Mouse (Mus musculus): Measurements from ENCODE around the gene Camkk2. TPM values are rescaled to one million over a fixed set of nuclear protein-coding genes. Genes with fewer than 3 reads are reported as not detected.
A peak's percentile ranks its signal among the peaks of the same experiment; 100 is the strongest.

Gene Camkk2
- polyA plus RNA-seq (2015; fragmentation: Nextera tagmentation; extraction: Ambion mirVana) = 38.9 and 43.1 TPM in 2 replicates

GRCm38 (mm10) chr5:122779277-122779834 lies at the start of gene Camkk2:
Camkk2 (minus strand) TSS chr5:122779409.
- Histone ChIP-seq H3K4me1 (replicated peaks; ENCODE audit: insufficient read depth, low read length) (0 out of 2 replicates have a peak, but pooled peaks cover 4% of the 10 kb centered on the region), H3K36me3 (ENCODE audit: insufficient read depth, low read length) (no peaks in the 10 kb centered on the region), H3K27me3 (ENCODE audit: insufficient read depth, low read length) (no peaks in the 10 kb centered on the region), H3K9ac (ENCODE audit: low read depth, low read length) (peak within 1 kb of the TSS; percentile 85), H3K27ac (peak within 1 kb of the TSS; percentile 80), H3K4me2 (ENCODE audit: low read length) (peak within 1 kb of the TSS; percentile 94), H3K4me3 (replicated peaks; ENCODE audit: low read depth, low read length) (peak within 1 kb of the TSS; percentile 82), H3K9me3 (replicated peaks; ENCODE audit: low read length) (no peaks in the 10 kb centered on the region)
- ATAC-seq (replicated peaks; ENCODE audit: low FRiP score, low read depth) (peak; percentile 89), DNase-seq (ENCODE audit: low spot score) (peak; percentile 90)
- WGBS = under 1% methylated on average over 63 of the region's 63 CpGs
- no peak for TF ChIP-seq CTCF (IDR thresholded peaks at IDR 0.05; ENCODE audit: low read depth)

GRCm38 (mm10) chr5:122825099-122825498 lies 45.9 kb upstream of the Camkk2 start:
- Histone ChIP-seq H3K4me3 (replicated peaks; ENCODE audit: low read depth, low read length) (no peak overlapping the region), H3K36me3 (ENCODE audit: insufficient read depth, low read length) (no peaks in the 10 kb centered on the region), H3K9ac (ENCODE audit: low read depth, low read length) (no peak overlapping the region), H3K27ac (no peak overlapping the region), H3K4me2 (ENCODE audit: low read length) (no peak overlapping the region), H3K9me3 (replicated peaks; ENCODE audit: low read length) (no peaks in the 10 kb centered on the region), H3K4me1 (replicated peaks; ENCODE audit: insufficient read depth, low read length) (no peaks in the 10 kb centered on the region; the same call in 1 of the 2 replicates), H3K27me3 (ENCODE audit: insufficient read depth, low read length) (no peaks in the 10 kb centered on the region)
- 85% methylated on average over 8 of the region's 8 CpGs for WGBS
- DNase-seq (ENCODE audit: low spot score) = no peak
- ATAC-seq (replicated peaks; ENCODE audit: low FRiP score, low read depth) = no peak
- no peak for TF ChIP-seq CTCF (IDR thresholded peaks at IDR 0.05; ENCODE audit: low read depth)

DNA sequence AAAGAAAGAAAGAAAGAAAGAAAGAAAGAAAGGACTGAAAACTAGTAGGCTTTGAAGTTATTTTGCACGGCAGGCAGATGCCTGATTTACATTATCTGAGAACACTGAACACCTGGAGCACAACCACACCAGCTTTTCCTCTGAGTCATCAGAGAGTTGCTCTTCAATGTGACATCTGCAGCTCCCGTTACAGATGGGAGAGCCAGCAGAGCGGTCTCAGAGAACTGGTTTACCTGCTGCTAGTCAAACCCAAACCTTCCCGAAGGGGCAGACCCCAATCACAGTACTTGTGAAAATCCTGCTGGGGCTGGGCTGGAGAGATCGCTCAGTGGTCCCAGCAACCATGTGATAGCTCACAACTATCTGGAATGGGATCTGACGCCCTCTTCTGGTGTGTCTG lies 45.2 kb upstream of the Camkk2 start:
- 72% methylated on average over 6 of the region's 6 CpGs for WGBS
- H3K4me1 ChIP-seq (replicated peaks; ENCODE audit: insufficient read depth, low read length) = no peaks in the 10 kb centered on the region; the same call in none of the 2 replicates
- ATAC-seq (replicated peaks; ENCODE audit: low FRiP score, low read depth) (no peak), DNase-seq (ENCODE audit: low spot score) (no peak)
- TF ChIP-seq CTCF (IDR thresholded peaks at IDR 0.05; ENCODE audit: low read depth) = no peak
- H3K4me3 ChIP-seq (replicated peaks; ENCODE audit: low read depth, low read length) = no peak overlapping the region
- no peak overlapping the region for H3K9ac ChIP-seq (ENCODE audit: low read depth, low read length)
- 0 out of 2 replicates have a peak, but pooled peaks cover under 1% of the 10 kb centered on the region for H3K36me3 ChIP-seq (ENCODE audit: insufficient read depth, low read length)
- no peak overlapping the region for H3K4me2 ChIP-seq (ENCODE audit: low read length)
- H3K27ac ChIP-seq = no peak overlapping the region
- H3K9me3 ChIP-seq (replicated peaks; ENCODE audit: low read length) = no peaks in the 10 kb centered on the region
- no peaks in the 10 kb centered on the region for H3K27me3 ChIP-seq (ENCODE audit: insufficient read depth, low read length)

GRCm38 (mm10) chr5:122823976-122824375 lies 44.8 kb upstream of the Camkk2 start:
- WGBS = 64% methylated on average over 1 of the region's 1 CpGs
- DNase-seq (ENCODE audit: low spot score) = peak; percentile 3
- no peaks in the 10 kb centered on the region for H3K27me3 ChIP-seq (ENCODE audit: insufficient read depth, low read length)
- TF ChIP-seq CTCF (IDR thresholded peaks at IDR 0.05; ENCODE audit: low read depth) = peak; percentile 29; the same call in 1 of the 2 replicates
- 0 out of 2 replicates have a peak, but pooled peaks cover 4% of the 10 kb centered on the region for H3K36me3 ChIP-seq (ENCODE audit: insufficient read depth, low read length)
- no peak for ATAC-seq (replicated peaks; ENCODE audit: low FRiP score, low read depth)
- H3K4me1 ChIP-seq (replicated peaks; ENCODE audit: insufficient read depth, low read length) = no peaks in the 10 kb centered on the region; the same call in none of the 2 replicates
- no peak overlapping the region for H3K4me2 ChIP-seq (ENCODE audit: low read length)
- no peak overlapping the region for H3K9ac ChIP-seq (ENCODE audit: low read depth, low read length)
- H3K4me3 ChIP-seq (replicated peaks; ENCODE audit: low read depth, low read length) = no peak overlapping the region
- no peak overlapping the region for H3K27ac ChIP-seq
- H3K9me3 ChIP-seq (replicated peaks; ENCODE audit: low read length) = no peaks in the 10 kb centered on the region

GRCm38 (mm10) chr5:122822441-122822840 lies 43.2 kb upstream of the Camkk2 start:
- Histone ChIP-seq H3K9ac (ENCODE audit: low read depth, low read length) (no peak overlapping the region), H3K27ac (no peak overlapping the region), H3K27me3 (ENCODE audit: insufficient read depth, low read length) (no peaks in the 10 kb centered on the region), H3K4me3 (replicated peaks; ENCODE audit: low read depth, low read length) (no peak overlapping the region), H3K36me3 (ENCODE audit: insufficient read depth, low read length) (peaks cover 19% of the 10 kb centered on the region), H3K9me3 (replicated peaks; ENCODE audit: low read length) (no peaks in the 10 kb centered on the region), H3K4me2 (ENCODE audit: low read length) (no peak overlapping the region), H3K4me1 (replicated peaks; ENCODE audit: insufficient read depth, low read length) (no peaks in the 10 kb centered on the region; the same call in none of the 2 replicates)
- no peak for TF ChIP-seq CTCF (IDR thresholded peaks at IDR 0.05; ENCODE audit: low read depth)
- 93% methylated on average over 4 of the region's 4 CpGs for WGBS
- DNase-seq (ENCODE audit: low spot score) (no peak), ATAC-seq (replicated peaks; ENCODE audit: low FRiP score, low read depth) (no peak)

DNA sequence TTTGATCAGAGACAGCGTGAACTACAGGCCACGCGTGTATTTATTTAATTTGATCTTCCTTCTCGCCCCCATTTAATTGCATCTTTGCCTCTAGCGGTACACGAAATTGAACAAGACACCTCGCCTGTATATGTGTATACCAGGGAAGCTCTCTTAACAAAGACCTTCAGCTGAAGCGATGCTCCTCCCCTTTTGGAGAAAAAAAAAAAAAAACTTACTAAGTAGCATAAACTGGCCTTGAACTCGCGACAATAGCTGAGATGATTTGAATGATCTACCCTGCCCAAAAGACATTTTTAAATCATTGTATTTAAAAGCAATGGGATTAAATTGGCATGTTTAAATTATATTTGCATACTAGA lies 42.3 kb upstream of the Camkk2 start:
- peak; percentile 8; the same call in 1 of the 2 replicates for ATAC-seq (replicated peaks; ENCODE audit: low FRiP score, low read depth)
- WGBS = under 1% methylated on average over 10 of the region's 10 CpGs
- TF ChIP-seq CTCF (IDR thresholded peaks at IDR 0.05; ENCODE audit: low read depth) = no peak

More for the DNA sequence above, 42.3 kb upstream of the Camkk2 start:
- H3K27me3 ChIP-seq (ENCODE audit: insufficient read depth, low read length) = no peaks in the 10 kb centered on the region
- no peaks in the 10 kb centered on the region; the same call in none of the 2 replicates for H3K4me1 ChIP-seq (replicated peaks; ENCODE audit: insufficient read depth, low read length)
- peaks cover 24% of the 10 kb centered on the region for H3K36me3 ChIP-seq (ENCODE audit: insufficient read depth, low read length)
- no peaks in the 10 kb centered on the region for H3K9me3 ChIP-seq (replicated peaks; ENCODE audit: low read length)
- peak overlapping the region; percentile 72 for H3K4me2 ChIP-seq (ENCODE audit: low read length)
- DNase-seq (ENCODE audit: low spot score) = no peak
- peak overlapping the region; percentile 67 for H3K4me3 ChIP-seq (replicated peaks; ENCODE audit: low read depth, low read length)
- peak overlapping the region; percentile 95 for H3K27ac ChIP-seq
- peak overlapping the region; percentile 72 for H3K9ac ChIP-seq (ENCODE audit: low read depth, low read length)

Data from kidney, postnatal 0 days (tissue).